Mouse (Mus musculus): ENCODE measurements around the gene Lama4. TPM values are rescaled to one million over a fixed set of nuclear protein-coding genes. Genes with fewer than 3 reads are reported as not detected.

The Lama4 gene
- total RNA-seq (2021), result 100 to 1,000 TPM; 106 to 136 TPM
- long read RNA-seq, experiment 1, full-length matches to known transcripts, result 8 of 19 reads
- long read RNA-seq, experiment 1, partial matches to known transcripts, result 7 of 19 reads
- long read RNA-seq, experiment 1, other reads (novel, unspliced or antisense), result 4 of 19 reads
- long read RNA-seq, experiment 2, full-length matches to known transcripts, result 11 of 21 reads
- long read RNA-seq, experiment 2, partial matches to known transcripts, result 6 of 21 reads
- long read RNA-seq, experiment 2, other reads (novel, unspliced or antisense), result 4 of 21 reads

DNA sequence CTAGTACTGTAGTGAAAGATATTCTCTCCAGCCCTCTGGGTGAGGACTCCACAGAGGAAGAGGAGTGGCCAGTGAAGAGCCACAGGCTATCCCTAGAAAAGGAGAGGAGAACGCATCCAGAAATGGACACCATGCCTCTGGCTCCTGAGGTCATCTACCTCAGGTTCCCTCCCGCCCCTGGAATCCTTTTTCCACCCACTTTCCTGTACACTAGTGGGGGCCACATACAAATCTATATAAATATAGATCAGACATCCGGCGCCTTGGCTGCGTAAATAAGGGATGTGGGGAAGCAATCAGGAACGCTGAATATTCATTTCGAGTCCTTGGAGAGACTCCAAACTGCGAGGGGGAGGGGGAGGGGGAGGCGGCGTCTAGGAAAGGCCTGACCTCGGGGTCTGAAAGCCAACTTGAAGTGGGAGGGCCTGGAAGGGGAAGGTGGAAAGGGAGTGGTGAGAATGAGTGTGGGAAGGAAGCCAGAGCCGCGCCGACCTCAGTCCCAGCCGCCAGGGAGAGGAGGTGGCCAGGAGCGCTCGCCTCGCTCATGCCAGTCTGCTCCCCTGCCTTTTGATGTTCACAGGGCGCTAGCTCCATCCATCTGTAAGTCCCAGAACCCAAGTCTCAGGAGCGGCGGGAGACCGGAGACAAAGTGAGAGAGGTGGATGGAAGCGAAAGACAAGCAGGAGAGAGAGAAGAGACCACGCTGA lies at the start of gene Lama4:
TSS of gene Lama4 (plus strand) at position 441 of the 707 bp plus-strand sequence.
- DNase-seq, result peak; percentile 86

GRCm38 (mm10) chr10:38916027-38916617 lies 49.2 kb upstream of the Lama4 start:
- no peak for DNase-seq

GRCm38 (mm10) chr10:38928940-38929697 lies 36.2 kb upstream of the Lama4 start:
- no peak for DNase-seq

DNA sequence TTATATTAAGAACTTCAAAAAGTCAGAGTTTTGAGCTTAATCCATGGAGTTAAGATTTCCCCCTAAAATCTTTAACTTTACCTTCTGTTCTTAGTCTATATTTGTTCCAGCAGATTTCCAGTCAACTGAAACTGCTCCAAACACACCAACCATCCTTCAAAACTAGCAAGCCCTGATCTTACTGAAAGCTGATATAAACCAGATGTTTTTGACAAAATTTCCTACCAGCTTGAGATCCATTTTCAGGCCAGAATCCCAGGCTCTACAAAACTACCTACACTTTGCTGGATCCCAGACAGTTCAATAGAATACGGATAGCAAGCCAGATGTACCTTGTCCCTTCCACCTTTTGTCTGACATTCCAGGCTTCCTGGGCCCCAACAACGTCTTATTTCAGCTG lies 20.6 kb upstream of the Lama4 start:
- DNase-seq, result no peak

DNA sequence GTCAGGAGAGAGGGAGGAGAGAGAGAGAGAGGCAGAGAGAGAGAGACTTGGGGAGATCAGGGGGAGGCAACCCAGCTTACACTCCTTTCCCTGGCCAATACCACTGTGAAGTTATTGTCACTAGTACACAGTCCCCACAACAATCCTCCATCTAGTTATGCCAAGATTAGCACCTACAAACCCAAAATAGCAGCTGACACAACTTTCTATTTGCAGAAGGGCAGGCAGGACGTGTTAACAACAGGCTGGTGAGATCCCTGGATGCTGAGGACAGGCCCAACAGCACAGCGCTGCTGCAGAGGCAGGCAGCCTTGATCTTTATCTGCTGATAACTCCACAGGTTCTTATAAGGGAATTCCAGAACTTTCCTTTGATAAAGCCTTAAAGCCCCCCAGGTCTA lies 3.4 kb upstream of the Lama4 start:
- DNase-seq, result no peak

- peak; percentile 23 for DNase-seq
These were observed 618 bp upstream of the Lama4 start for GRCm38 (mm10) chr10:38964719-38965074.

- peak; percentile 45 for DNase-seq
These were observed 542 bp downstream of the Lama4 start for GRCm38 (mm10) chr10:38965857-38966256.

- no peak for DNase-seq
These were observed 1.3 kb downstream of the Lama4 start for GRCm38 (mm10) chr10:38966646-38967045.

GRCm38 (mm10) chr10:38968326-38969072 lies 3.2 kb downstream of the Lama4 start:
- DNase-seq, result peak; percentile 55

- peak; percentile 59 for DNase-seq
These were observed 4.2 kb downstream of the Lama4 start for GRCm38 (mm10) chr10:38969543-38969942.

- no peak for DNase-seq
These were observed 4.7 kb downstream of the Lama4 start for GRCm38 (mm10) chr10:38969975-38970374.

DNA sequence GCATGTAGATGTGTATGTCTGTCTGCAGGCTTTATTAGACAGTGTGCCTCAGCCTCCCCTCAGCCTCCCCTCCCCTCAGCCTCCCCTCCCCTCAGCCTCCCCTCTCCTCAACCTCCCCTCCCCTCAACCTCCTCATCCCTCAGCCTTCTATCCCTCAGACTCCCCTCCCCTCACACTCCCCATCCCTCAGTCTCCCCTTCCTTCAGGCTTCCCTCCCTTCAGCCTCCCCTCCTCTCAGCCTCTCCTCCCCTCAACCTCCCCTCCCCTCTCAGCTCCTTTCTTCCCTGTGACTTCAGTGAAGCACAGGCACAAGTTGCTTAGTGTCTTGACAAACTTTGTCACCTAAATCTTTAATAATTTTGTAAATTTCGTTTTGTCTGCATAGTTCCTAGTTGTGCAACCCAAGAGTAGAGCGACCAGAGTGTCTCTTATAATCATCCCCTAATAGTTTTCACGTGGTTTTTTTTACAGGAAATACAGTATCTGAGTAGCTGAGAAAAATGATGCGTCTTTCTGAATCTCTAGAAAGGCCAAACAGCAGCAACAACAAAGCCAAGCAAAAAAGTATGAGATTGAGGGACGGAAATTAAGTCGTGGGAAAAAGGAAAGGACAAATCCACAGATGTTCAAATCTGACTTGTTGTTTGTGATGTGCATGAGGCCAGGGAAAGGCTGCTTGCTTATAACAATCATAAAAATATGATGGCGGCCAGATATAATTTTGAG lies 7.1 kb downstream of the Lama4 start:
- no peak for DNase-seq

DNA sequence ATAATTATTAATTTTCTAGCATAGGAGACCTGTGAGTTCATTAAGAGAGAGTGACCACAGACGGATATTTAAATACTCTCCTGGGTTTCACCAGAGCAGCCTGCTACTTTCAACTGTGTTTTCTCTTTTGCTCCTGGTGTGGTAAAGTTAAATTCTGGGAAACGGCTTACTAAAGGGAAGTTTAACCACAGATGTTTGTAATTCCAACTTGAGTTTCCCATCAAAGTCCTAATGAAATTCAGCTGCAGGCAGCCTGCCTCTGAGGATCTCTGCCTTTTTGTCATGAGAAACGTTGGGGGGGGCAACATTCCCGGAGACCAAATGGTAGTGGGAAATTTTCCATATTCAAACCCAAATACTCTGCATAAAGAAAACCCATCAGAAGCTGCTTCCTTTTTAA lies 7.7 kb downstream of the Lama4 start:
- DNase-seq, result no peak

GRCm38 (mm10) chr10:38978195-38978594 lies 12.9 kb downstream of the Lama4 start:
- DNase-seq, result no peak

DNA sequence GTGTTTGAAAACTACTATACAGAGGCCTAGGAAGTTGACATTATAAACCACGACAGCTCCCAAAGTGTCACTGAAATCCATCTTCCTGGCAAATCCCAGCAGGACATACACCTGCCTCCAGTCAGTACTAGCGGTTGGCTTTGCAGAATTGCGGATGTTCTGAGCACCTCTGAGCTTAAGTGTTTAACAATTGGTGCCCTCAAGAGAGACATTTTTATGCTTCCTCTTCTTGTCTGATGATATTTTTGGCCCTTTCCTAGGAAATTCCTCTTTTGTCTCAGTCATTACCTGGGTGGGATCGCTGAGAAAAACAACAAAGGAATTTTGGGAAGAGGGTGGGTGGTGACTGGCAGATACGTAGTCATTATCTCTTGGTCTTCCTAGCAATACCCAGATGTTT lies 14.4 kb downstream of the Lama4 start:
- no peak for DNase-seq

DNA sequence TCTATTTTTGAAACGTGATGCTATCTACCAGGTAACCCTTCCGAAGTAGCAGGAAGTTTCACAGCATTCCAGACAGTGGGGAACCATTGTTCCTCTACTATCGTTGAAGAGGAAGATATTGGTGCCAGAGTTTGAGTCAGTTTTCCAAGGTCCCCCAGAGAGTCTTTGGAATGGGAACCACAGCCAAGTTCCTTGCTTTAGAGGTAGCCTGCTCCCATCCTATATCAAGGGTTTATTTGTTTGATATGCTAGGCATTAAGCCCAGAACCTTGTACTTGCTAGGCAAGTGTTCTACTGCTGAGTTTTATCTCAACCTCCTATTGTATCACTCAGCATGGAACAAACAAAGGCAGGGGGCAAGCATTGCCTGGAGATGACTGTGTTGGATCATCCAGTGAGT lies 15.7 kb downstream of the Lama4 start:
- DNase-seq, result no peak

DNA sequence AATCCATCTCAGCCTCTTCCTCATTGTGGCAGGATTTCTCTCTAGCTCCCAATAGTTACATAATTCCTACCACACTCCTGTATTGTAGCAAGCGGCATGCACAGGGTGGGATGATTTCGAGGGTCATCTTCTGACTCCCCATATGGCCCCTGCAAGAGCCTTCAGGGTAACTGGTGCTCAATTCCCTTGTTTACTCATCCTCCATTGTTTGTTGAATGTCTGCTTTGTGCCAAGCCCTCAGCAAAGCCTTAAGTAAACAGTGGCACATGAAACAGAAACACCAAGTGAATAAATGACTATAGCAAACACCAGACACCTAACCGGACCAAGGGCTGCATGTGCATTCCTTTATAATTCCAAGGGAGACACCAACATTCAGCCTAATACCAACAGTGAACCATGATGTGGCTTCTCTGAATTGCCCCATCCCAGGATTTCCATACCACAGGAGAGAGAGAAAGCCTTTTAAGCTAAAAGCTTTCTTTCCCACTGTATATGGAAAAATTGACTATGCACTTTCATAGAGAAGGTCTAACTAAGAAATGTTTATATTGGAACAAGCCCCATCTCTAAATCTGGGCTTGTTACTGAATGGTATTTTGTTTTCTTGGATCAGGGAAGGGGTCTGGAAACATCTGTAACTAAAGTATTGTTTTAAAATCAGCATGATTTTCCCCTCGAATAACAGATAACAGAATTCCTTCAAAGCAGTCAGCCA lies 19.2 kb downstream of the Lama4 start:
- no peak for DNase-seq

DNA sequence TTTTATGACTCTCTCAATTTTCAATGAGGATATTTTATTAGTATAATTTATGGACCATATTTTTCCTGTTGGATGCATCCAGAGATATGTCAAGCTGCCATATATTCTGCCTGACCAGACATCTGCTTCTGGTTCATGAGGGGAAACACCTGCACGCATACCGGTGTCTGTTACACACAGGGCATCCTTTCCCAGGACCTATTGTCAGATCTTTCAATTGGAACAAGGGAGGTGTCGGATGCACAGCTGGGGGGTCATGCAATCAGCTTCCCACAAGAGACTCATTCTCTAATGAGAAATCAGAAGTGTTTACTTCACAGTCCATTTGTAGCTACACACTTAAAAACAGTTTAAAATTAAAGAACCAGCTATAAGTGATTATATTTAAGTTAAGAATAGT lies 20.7 kb downstream of the Lama4 start:
- DNase-seq, result no peak

DNA sequence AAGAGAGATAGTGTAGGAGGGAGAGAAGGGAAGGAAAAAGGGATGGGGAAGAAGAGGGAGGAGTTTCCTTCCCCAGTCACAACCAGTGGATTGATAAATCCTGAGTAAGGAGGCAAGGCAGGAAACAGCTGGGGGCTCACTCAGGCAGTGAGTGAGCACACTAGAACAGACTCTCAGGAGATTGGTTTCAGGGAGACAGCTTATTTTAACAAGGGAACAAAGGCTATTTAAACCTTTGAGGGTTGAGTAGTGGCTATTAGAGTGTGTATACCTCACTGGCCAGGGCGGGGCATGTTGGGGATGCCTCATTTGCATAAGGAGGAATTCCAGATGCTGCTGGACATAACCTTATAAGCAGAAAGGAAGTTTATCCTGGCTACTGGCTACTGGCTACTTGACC lies 27.5 kb downstream of the Lama4 start:
- no peak for DNase-seq

- DNase-seq, result no peak
These were observed 28.5 kb downstream of the Lama4 start for GRCm38 (mm10) chr10:38993632-38994424.

Measured in adrenal gland, postnatal 10 days (tissue).